Mouse (Mus musculus) thymus, adult 18-20 months (tissue): Measurements from ENCODE around the gene Uba6.
A peak's percentile ranks its signal among the peaks of the same experiment; 100 is the strongest.

Experiments
- DNase-seq, 2 experiments: peaks; one replicate each; pipeline ENCODE4 v3.0.0; 2022; ENCODE audit warnings: mixed read lengths in 2 of 2

Gene Uba6

GRCm38 (mm10) chr5:86172449-86173161, at the start of gene Uba6:
Gene Uba6 (minus strand): TSS chr5:86172803.
- peak; percentile 100 for DNase-seq

GRCm38 (mm10) chr5:86197801-86198200, 25.2 kb upstream of the Uba6 start, which contains the start of gene Gnrhr:
Gene Gnrhr (minus strand): TSS chr5:86197901.
- DNase-seq, result no peak

GRCm38 (mm10) chr5:86191356-86191755, 18.8 kb upstream of the Uba6 start:
- DNase-seq, result no peak

GRCm38 (mm10) chr5:86190770-86191169, 18.2 kb upstream of the Uba6 start:
- DNase-seq, result no peak

GRCm38 (mm10) chr5:86190290-86190689, 17.7 kb upstream of the Uba6 start:
- no peak for DNase-seq

- no peak for DNase-seq
Measured at GRCm38 (mm10) chr5:86187441-86187840, 14.8 kb upstream of the Uba6 start.

GRCm38 (mm10) chr5:86173778-86174177, 1.2 kb upstream of the Uba6 start:
- no peak for DNase-seq

GRCm38 (mm10) chr5:86172088-86172448, 535 bp downstream of the Uba6 start:
- no peak for DNase-seq

- no peak for DNase-seq
Measured at GRCm38 (mm10) chr5:86129828-86130227, 42.8 kb downstream of the Uba6 start.

GRCm38 (mm10) chr5:86128749-86129148, 43.9 kb downstream of the Uba6 start:
- DNase-seq, result no peak

- no peak for DNase-seq
Measured at GRCm38 (mm10) chr5:86118457-86119094, 54.0 kb downstream of the Uba6 start.

GRCm38 (mm10) chr5:86113997-86114396, 58.6 kb downstream of the Uba6 start:
- no peak for DNase-seq

GRCm38 (mm10) chr5:86113037-86113436, 59.6 kb downstream of the Uba6 start:
- DNase-seq, result no peak

GRCm38 (mm10) chr5:86111074-86111473, 61.5 kb downstream of the Uba6 start:
- DNase-seq, result no peak

GRCm38 (mm10) chr5:86106610-86107009, 66.0 kb downstream of the Uba6 start:
- no peak for DNase-seq

- DNase-seq, result no peak
Measured at GRCm38 (mm10) chr5:86102176-86102575, 70.4 kb downstream of the Uba6 start.

GRCm38 (mm10) chr5:86100621-86101020, 72.0 kb downstream of the Uba6 start:
- no peak for DNase-seq

GRCm38 (mm10) chr5:86098988-86099387, 73.6 kb downstream of the Uba6 start:
- no peak for DNase-seq

- DNase-seq, result no peak
Measured at GRCm38 (mm10) chr5:86094754-86095153, 77.8 kb downstream of the Uba6 start.

- peak in 1 of 2 experiments; percentile 35 for DNase-seq
Measured at GRCm38 (mm10) chr5:86086751-86087150, 85.9 kb downstream of the Uba6 start.

GRCm38 (mm10) chr5:86084979-86085378, 87.6 kb downstream of the Uba6 start:
- no peak for DNase-seq

GRCm38 (mm10) chr5:86083987-86084386, 88.6 kb downstream of the Uba6 start:
- DNase-seq, result no peak

- no peak for DNase-seq
Measured at GRCm38 (mm10) chr5:86078720-86079334, 93.8 kb downstream of the Uba6 start.

GRCm38 (mm10) chr5:86072756-86073386, 99.7 kb downstream of the Uba6 start:
- DNase-seq, result no peak
